Mouse (Mus musculus) limb, embryonic 13.5 days (tissue): ENCODE results near the gene Gm20741. TPM values are rescaled to one million over a fixed set of nuclear protein-coding genes. Genes with fewer than 3 reads are reported as not detected.

Experiments
- ATAC-seq: fragments of 200-750 bp; cut with Nextera tagmentation; 2 replicates; pipeline ENCODE4 v1.8.0; 2017; ENCODE audit warnings: low read depth, moderate number of reproducible peaks, moderate TSS enrichment; ENCODE audit not compliant: low FRiP score
- H3K27ac ChIP-seq: fragments of 300-500 bp; sonication (generic); 2 replicates; pipeline ENCODE4 v1.5.1; 2015; ENCODE audit warnings: inconsistent platforms, mild to moderate bottlenecking, moderate library complexity
- H3K27me3 ChIP-seq: fragments of 300-500 bp; sonication (generic); 2 replicates; pipeline ENCODE4 v1.6.1; 2015; ENCODE audit warnings: mild to moderate bottlenecking, inconsistent platforms
- H3K36me3 ChIP-seq: fragments of 300-500 bp; sonication (generic); 2 replicates; pipeline ENCODE4 v1.6.1; 2015; ENCODE audit warnings: inconsistent platforms, mild to moderate bottlenecking, moderate library complexity
- H3K4me1 ChIP-seq: fragments of 300-500 bp; sonication (generic); 2 replicates; pipeline ENCODE4 v1.6.1; 2015; ENCODE audit warnings: inconsistent platforms
- H3K4me2 ChIP-seq: fragments of 300-500 bp; sonication (generic); replicated peaks from 2 replicates; pipeline ENCODE4 v1.6.1; 2015; ENCODE audit warnings: inconsistent platforms, mild to moderate bottlenecking, moderate library complexity
- H3K4me3 ChIP-seq: fragments of 300-500 bp; sonication (generic); 2 replicates; pipeline ENCODE4 v1.5.1; 2015; ENCODE audit warnings: moderate library complexity, mild to moderate bottlenecking, inconsistent platforms
- H3K9ac ChIP-seq: fragments of 300-500 bp; sonication (generic); 2 replicates; pipeline ENCODE4 v1.6.1; 2015; ENCODE audit warnings: mild to moderate bottlenecking, inconsistent platforms
- H3K9me3 ChIP-seq: fragments of 300-500 bp; sonication (generic); 2 replicates; pipeline ENCODE4 v1.6.1; 2016; ENCODE audit warnings: inconsistent platforms
- WGBS: fragments of 180-500 bp; shearing (Covaris S2); methylation state at CpG from one replicate; pipeline ENCODE4 v1.1.7; 2015; 5-methylcytosine and 5-hydroxymethylcytosine counted together
- polyA plus RNA-seq: library from polyadenylated mRNA; unstranded; fragments of >200 nt; fragmentation: Nextera tagmentation; extraction: Ambion mirVana; gene quantifications from 2 replicates; pipeline ENCODE4 v1.2.1, GENCODE M21; 2015

Gm20741 gene
- polyA plus RNA-seq, result not detected in 2 replicates

DNA sequence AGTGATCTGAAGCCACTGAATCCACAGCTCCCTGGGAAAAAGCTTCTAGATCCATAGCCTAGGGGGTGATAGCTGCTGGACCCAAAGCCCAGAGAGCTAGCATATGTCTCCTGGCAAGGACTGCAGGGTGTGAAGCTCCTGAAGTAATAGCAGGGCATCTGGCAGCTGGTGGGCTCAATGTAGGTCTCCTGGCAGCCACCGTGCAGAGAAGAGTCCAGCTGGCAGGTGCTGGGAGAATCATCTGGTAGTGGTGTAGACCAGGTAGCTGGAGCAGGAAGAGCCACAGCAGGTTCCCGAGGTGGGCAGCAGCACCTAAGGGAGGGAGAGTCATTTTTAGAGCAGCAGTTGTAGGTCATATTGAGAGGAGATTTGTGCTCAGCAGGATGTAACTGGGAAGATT is at the start of gene Gm20741:
TSS of gene Gm20741 (minus strand) at position 394 of the 400 bp plus-strand sequence.
- no peaks in the 10 kb centered on the region for H3K4me1 ChIP-seq
- no peaks in the 10 kb centered on the region for H3K36me3 ChIP-seq
- no peak within 1 kb of the TSS for H3K4me3 ChIP-seq
- ATAC-seq, result no peak
- whole genome bisulfite sequencing, result 80% methylated on average over 2 of the region's 2 CpGs
- H3K4me2 ChIP-seq, result no peak within 1 kb of the TSS
- no peak within 1 kb of the TSS for H3K27ac ChIP-seq
- H3K9ac ChIP-seq, result no peak within 1 kb of the TSS
- H3K9me3 ChIP-seq, result no peaks in the 10 kb centered on the region
- no peaks in the 10 kb centered on the region for H3K27me3 ChIP-seq

DNA sequence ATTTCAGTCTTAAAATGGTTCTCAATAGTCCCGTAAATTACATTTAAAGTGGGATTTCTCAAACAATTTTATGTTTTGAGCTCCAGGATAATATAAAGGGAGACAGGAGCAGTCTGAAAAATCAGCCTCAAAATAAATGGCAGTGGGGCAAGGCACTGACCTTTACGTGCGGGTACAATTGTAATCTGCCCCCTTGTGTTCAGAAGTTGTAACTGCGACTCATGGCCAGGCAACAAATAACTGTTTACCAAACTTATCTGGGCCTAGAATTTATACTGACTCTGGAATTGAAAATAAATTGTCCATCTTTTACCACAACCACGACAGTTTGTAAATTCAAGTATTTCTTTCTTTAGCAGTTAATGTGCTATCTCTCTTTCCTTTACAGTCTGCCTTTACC is 39.4 kb upstream of the Gm20741 start:
- no peak for ATAC-seq

DNA sequence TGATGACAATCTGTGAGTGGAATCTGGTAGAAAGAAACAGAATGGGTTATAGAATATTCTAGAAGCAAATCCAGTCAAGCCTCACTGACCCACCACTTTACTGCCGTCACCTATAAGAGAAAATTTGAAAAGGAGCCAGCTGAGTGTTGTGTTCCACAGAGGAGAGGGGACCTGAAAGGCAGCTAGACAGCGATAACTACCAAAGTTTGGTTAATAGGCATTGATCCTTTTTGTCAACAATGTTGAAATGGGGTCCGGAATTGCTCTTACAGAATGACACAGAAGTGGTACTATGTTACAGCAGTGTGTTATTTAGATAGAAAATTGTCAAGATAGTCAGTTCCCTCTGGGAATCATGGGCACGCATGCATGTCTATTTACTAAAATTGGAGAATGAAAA is 36.5 kb upstream of the Gm20741 start:
- Histone ChIP-seq H3K4me2 (no peak overlapping the region), H3K27ac (no peak overlapping the region), H3K9ac (no peak overlapping the region), H3K27me3 (no peaks in the 10 kb centered on the region), H3K36me3 (no peaks in the 10 kb centered on the region), H3K9me3 (no peaks in the 10 kb centered on the region), H3K4me1 (no peaks in the 10 kb centered on the region), H3K4me3 (no peak overlapping the region)
- 77% methylated on average over 4 of the region's 4 CpGs for WGBS
- no peak for ATAC-seq

More for the DNA sequence above, 39.4 kb upstream of the Gm20741 start:
- Histone ChIP-seq H3K9me3 (no peaks in the 10 kb centered on the region), H3K27me3 (no peaks in the 10 kb centered on the region), H3K4me1 (no peaks in the 10 kb centered on the region), H3K9ac (no peak overlapping the region), H3K4me3 (no peak overlapping the region), H3K27ac (no peak overlapping the region), H3K4me2 (no peak overlapping the region), H3K36me3 (no peaks in the 10 kb centered on the region)
- 12% methylated on average over 5 of the region's 5 CpGs for WGBS

DNA sequence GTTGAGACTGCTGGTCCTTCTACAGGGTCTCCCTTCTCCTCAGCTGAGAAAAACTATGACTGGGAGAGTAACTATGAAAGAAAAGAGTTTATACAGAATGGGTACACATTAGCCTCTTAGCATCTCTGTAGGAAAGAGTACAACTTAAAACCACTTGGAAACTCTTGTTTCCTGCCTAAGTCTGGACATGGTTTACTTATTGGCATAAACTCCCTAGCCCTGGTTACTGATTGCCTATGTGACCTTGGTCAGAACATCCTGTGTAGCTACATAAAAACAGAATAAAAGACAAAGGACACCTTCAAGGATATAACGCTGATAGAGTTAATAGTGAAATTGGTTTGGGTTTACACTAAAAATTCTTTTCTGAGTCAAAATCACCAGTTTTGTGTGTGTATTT is 35.3 kb upstream of the Gm20741 start:
- H3K4me3 ChIP-seq, result no peak overlapping the region
- no peaks in the 10 kb centered on the region for H3K36me3 ChIP-seq
- H3K27me3 ChIP-seq, result no peaks in the 10 kb centered on the region
- 85% methylated on average over 1 of the region's 1 CpGs for WGBS
- ATAC-seq, result no peak
- H3K9ac ChIP-seq, result no peak overlapping the region
- H3K4me2 ChIP-seq, result no peak overlapping the region
- no peak overlapping the region for H3K27ac ChIP-seq
- no peaks in the 10 kb centered on the region for H3K4me1 ChIP-seq
- no peaks in the 10 kb centered on the region for H3K9me3 ChIP-seq

DNA sequence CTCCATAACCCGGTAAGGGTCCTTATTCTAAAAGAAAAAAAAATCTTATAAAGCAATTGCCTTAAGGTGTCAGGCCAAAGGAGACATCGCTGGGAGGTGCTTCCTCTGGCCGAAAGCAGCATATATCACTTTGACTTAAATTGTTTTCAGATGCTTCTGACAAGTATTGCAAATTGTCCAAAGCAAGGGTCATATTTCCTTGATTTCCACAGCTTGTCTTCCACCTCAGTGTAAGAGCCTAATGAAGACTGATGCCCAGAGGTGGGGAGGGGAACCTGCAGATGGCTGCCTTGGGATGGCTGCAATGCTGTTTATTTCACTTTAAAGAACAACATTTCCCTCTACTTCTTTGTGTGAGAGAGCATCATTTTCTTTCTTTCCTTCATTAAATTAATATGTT is 15.0 kb upstream of the Gm20741 start:
- Histone ChIP-seq H3K27ac (no peak overlapping the region), H3K36me3 (no peaks in the 10 kb centered on the region), H3K4me3 (no peak overlapping the region), H3K27me3 (no peaks in the 10 kb centered on the region), H3K9ac (no peak overlapping the region), H3K9me3 (no peaks in the 10 kb centered on the region), H3K4me2 (no peak overlapping the region), H3K4me1 (no peaks in the 10 kb centered on the region)
- WGBS, result 13% methylated on average over 3 of the region's 3 CpGs
- no peak for ATAC-seq

DNA sequence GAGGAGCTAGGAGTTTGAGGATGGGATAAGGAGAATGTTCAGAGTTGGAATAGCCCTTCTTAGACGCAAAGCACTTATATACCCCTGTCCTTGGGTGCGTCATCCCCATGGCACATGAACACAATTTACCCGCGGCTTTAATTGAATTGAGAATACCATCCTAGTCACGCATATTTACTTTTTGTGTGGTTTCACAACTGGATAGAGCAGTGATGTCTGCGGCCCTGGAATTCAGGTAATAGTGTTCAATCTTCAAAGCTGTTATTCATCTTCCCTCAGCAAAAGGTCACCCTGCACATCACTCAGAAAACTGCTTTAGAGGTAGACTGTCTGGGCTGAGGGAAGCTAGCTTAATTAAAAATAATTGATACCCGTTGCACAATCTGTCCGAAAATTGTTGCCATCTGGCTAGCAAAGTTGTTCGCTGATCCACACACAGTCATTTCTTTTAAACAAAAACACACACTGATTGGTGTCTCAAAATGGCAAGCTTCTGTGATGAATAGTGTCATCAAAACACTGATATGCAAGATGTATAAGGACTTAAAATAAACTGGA is 14.2 kb upstream of the Gm20741 start, which contains the start of gene Krtap14:
TSS of gene Krtap14 (minus strand) at position 51 of the 558 bp plus-strand sequence.
- H3K4me3 ChIP-seq, result no peak within 1 kb of the TSS
- 46% methylated on average over 9 of the region's 9 CpGs for WGBS
- no peaks in the 10 kb centered on the region for H3K36me3 ChIP-seq
- H3K9me3 ChIP-seq, result no peaks in the 10 kb centered on the region
- H3K27ac ChIP-seq, result no peak within 1 kb of the TSS
- no peaks in the 10 kb centered on the region for H3K4me1 ChIP-seq
- H3K9ac ChIP-seq, result no peak within 1 kb of the TSS
- H3K27me3 ChIP-seq, result no peaks in the 10 kb centered on the region
- ATAC-seq, result no peak
- H3K4me2 ChIP-seq, result no peak within 1 kb of the TSS

DNA sequence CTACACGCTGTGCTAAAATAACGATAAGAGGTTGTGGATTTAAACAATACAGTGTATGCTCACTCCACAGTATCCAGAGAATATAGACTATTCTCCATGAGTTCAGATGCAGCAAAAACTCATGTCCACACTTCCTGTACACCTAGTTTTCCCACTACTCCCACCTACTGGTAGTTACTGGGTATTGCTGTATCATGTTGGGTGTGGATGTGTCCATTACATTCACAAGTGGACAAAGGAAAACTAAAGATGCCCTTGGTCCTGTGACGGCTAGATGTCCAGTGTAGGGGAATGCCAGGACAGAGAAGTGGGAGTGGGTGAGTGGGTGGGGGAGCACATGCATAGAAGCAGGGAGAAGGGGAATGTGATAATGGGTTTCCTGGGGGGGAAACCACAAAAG is 11.7 kb upstream of the Gm20741 start:
- H3K4me1 ChIP-seq, result no peaks in the 10 kb centered on the region
- no peak overlapping the region for H3K27ac ChIP-seq
- H3K4me3 ChIP-seq, result no peak overlapping the region
- H3K4me2 ChIP-seq, result no peak overlapping the region
- 76% methylated on average over 3 of the region's 3 CpGs for WGBS
- no peak for ATAC-seq
- no peaks in the 10 kb centered on the region for H3K9me3 ChIP-seq
- no peaks in the 10 kb centered on the region for H3K27me3 ChIP-seq
- no peaks in the 10 kb centered on the region for H3K36me3 ChIP-seq
- H3K9ac ChIP-seq, result no peak overlapping the region

DNA sequence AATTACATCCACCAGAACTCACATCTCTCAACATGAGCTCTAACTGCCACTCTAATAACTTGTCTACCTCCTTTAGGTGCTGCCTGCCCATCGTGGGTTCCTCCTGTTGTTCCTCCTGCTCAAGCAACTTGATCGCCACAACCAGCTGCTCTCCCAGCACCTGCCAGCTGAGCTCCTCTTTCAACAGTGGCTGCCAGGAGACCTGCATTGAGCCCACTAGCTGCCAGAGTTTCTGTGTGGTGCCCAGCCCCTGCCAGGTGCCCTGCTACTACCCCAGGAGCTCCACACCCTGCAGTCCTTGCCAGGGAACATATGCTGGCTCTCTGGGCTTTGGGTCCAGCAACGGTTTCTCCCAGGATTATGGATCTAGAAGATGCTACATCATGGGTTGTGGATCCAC is 8.0 kb upstream of the Gm20741 start, which contains the start of gene Krtap15:
TSS of gene Krtap15 (plus strand) at position 150 of the 400 bp plus-strand sequence.
- no peaks in the 10 kb centered on the region for H3K27me3 ChIP-seq
- H3K4me1 ChIP-seq, result no peaks in the 10 kb centered on the region
- no peak within 1 kb of the TSS for H3K4me3 ChIP-seq
- no peak within 1 kb of the TSS for H3K27ac ChIP-seq
- no peaks in the 10 kb centered on the region for H3K36me3 ChIP-seq
- ATAC-seq, result no peak
- no peak within 1 kb of the TSS for H3K4me2 ChIP-seq
- H3K9me3 ChIP-seq, result no peaks in the 10 kb centered on the region
- WGBS, result 72% methylated on average over 3 of the region's 3 CpGs
- no peak within 1 kb of the TSS for H3K9ac ChIP-seq

DNA sequence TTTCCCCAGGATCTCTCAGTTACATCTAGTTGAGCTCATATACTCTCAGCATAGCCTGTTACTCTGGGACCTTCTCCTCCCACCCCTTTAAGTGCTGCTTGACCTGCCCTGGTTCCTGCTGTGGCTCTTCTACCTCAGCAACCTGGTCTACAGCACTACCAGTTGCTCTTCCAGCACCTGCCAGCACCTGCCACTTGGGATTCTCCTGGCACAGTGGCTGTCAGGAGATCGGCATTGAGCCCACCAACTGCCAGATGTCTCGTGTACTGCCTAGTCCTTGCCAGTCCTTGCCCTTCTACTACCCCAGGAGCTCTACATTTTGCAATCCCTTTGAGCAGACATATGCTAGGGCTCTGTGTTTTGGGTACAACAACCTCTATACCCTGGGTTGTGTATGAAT is 25.2 kb downstream of the Gm20741 start:
- H3K4me3 ChIP-seq, result no peak overlapping the region
- no peaks in the 10 kb centered on the region for H3K4me1 ChIP-seq
- H3K9ac ChIP-seq, result no peak overlapping the region
- no peak for ATAC-seq
- no peaks in the 10 kb centered on the region for H3K36me3 ChIP-seq
- no peaks in the 10 kb centered on the region for H3K9me3 ChIP-seq
- H3K27ac ChIP-seq, result no peak overlapping the region
- no peaks in the 10 kb centered on the region for H3K27me3 ChIP-seq
- no peak overlapping the region for H3K4me2 ChIP-seq
- 78% methylated on average over 2 of the region's 2 CpGs for WGBS

DNA sequence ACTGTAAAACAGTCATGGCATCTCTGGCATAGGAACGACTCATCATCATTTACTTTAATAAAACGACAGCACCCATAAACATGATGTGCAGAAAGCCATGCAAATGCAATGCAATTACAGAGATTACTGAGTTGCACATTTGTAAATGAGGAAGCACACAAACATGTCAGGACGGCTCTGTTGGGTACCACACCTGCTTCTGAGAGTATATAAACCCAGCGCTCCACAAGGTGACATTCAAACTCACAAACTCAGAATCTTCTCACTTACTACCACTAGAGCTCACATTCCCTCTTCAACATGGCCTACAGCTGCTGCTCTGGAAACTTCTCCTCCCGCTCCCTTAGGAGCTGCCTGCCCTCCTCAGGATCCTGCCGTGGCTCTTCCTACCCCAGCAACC is 34.4 kb downstream of the Gm20741 start, which contains the start of gene Gm5965:
TSS of gene Gm5965 (plus strand) at position 301 of the 400 bp plus-strand sequence.
- Histone ChIP-seq H3K4me1 (no peaks in the 10 kb centered on the region), H3K9ac (no peak within 1 kb of the TSS), H3K9me3 (no peaks in the 10 kb centered on the region), H3K36me3 (no peaks in the 10 kb centered on the region), H3K27ac (no peak within 1 kb of the TSS), H3K4me3 (no peak within 1 kb of the TSS), H3K27me3 (no peaks in the 10 kb centered on the region), H3K4me2 (no peak within 1 kb of the TSS)
- 86% methylated on average over 6 of the region's 6 CpGs for WGBS
- no peak for ATAC-seq

DNA sequence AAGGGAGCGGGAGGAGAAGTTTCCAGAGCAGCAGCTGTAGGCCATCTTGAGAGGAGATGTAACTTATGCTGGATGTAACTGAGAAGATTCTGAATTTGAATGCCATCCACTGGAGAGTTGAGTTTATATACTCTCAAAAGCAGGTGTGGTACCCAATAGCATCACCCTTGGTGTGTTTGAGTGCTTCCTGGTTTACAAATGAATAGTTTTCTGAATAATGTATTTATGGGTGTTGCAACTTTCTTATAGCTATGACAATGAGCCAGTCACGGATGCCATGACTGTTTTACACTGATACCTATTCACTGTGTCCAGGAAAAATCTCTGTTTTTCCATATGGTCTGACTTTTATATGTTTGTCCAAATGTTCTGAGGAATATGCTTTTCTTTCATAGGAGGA is 37.9 kb downstream of the Gm20741 start, which contains the start of gene 2310057N15Rik:
TSS of gene 2310057N15Rik (minus strand) at position 101 of the 400 bp plus-strand sequence.
- H3K36me3 ChIP-seq, result no peaks in the 10 kb centered on the region
- no peak within 1 kb of the TSS for H3K4me3 ChIP-seq
- H3K27me3 ChIP-seq, result no peaks in the 10 kb centered on the region
- no peaks in the 10 kb centered on the region for H3K9me3 ChIP-seq
- H3K4me1 ChIP-seq, result no peaks in the 10 kb centered on the region
- H3K27ac ChIP-seq, result no peak within 1 kb of the TSS
- H3K9ac ChIP-seq, result no peak within 1 kb of the TSS
- no peak within 1 kb of the TSS for H3K4me2 ChIP-seq
- no peak for ATAC-seq
- WGBS, result 84% methylated on average over 2 of the region's 2 CpGs
